Mouse (Mus musculus) limb, embryonic 11.5 days (tissue): ENCODE measurements around the gene Pheta2. TPM values are rescaled to one million over a fixed set of nuclear protein-coding genes. Genes with fewer than 3 reads are reported as not detected.

ENCODE experiments used
- ATAC-seq: fragments of 200-750 bp; cut with Nextera tagmentation; 2 replicates; pipeline ENCODE4 v1.8.0; 2017; ENCODE audit warnings: low read depth; ENCODE audit not compliant: insufficient number of reproducible peaks, low FRiP score, low TSS enrichment
- DNase-seq: peaks from one replicate; pipeline ENCODE4 v3.0.0-alpha.2; 2015; ENCODE audit warnings: low spot score
- H3K27ac ChIP-seq: fragments of 300-500 bp; sonication (generic); replicated peaks from 2 replicates; pipeline ENCODE4 v1.5.1; 2014; ENCODE audit warnings: low read depth, mild to moderate bottlenecking, low read length
- H3K27me3 ChIP-seq: fragments of 300-500 bp; sonication (generic); 2 replicates; pipeline ENCODE4 v1.6.1; 2014; ENCODE audit warnings: mild to moderate bottlenecking, low read length, mixed read lengths; ENCODE audit not compliant: control insufficient read depth, insufficient read depth
- H3K36me3 ChIP-seq: fragments of 300-500 bp; sonication (generic); 2 replicates; pipeline ENCODE4 v1.6.1; 2014; ENCODE audit warnings: mild to moderate bottlenecking, low read length, moderate library complexity, mixed read lengths; ENCODE audit not compliant: control insufficient read depth, insufficient read depth
- H3K4me1 ChIP-seq: fragments of 300-500 bp; sonication (generic); 2 replicates; pipeline ENCODE4 v1.6.1; 2014; ENCODE audit warnings: low read length, mixed read lengths; ENCODE audit not compliant: control insufficient read depth, insufficient read depth
- H3K4me2 ChIP-seq: fragments of 300-500 bp; sonication (generic); 2 replicates; pipeline ENCODE4 v1.6.1; 2014; ENCODE audit warnings: low read depth, mild to moderate bottlenecking, moderate library complexity; ENCODE audit not compliant: severe bottlenecking
- H3K4me3 ChIP-seq: fragments of 300-500 bp; sonication (generic); 2 replicates; pipeline ENCODE4 v1.5.1; 2014; ENCODE audit warnings: low read depth, low read length
- H3K9ac ChIP-seq: fragments of 300-500 bp; sonication (generic); 2 replicates; pipeline ENCODE4 v1.6.1; 2014; ENCODE audit warnings: mild to moderate bottlenecking, low read length
- H3K9me3 ChIP-seq: fragments of 300-500 bp; sonication (generic); 2 replicates; pipeline ENCODE4 v1.6.1; 2016; ENCODE audit warnings: low read length; ENCODE audit not compliant: control insufficient read depth
- WGBS: fragments of 180-500 bp; shearing (Covaris S2); extraction: QIAGEN DNeasy Blood & Tissue Kit; methylation state at CpG from one replicate; pipeline ENCODE4 v1.1.7; 2014; 5-methylcytosine and 5-hydroxymethylcytosine counted together
- polyA plus RNA-seq: library from polyadenylated mRNA; unstranded; fragments of >200 nt; fragmentation: Nextera tagmentation; extraction: Ambion mirVana; gene quantifications from 2 replicates; pipeline ENCODE4 v1.2.1, GENCODE M21; 2014

Gene Pheta2
- polyA plus RNA-seq, 1 experiment from 2014 or later = 6.0 TPM

- peak overlapping the region; percentile 35 for H3K4me3 ChIP-seq
- no peak for ATAC-seq
- H3K4me1 ChIP-seq = peaks cover 15% of the 10 kb centered on the region
- no peak for DNase-seq
- WGBS = 38% methylated on average over 21 of the region's 21 CpGs
- no peaks in the 10 kb centered on the region; the same call in 1 of the 2 replicates for H3K36me3 ChIP-seq
- no peaks in the 10 kb centered on the region for H3K9me3 ChIP-seq
- no peaks in the 10 kb centered on the region for H3K27me3 ChIP-seq
- H3K9ac ChIP-seq = peak overlapping the region; percentile 78
- H3K4me2 ChIP-seq = peak overlapping the region; percentile 75
- H3K27ac ChIP-seq = no peak overlapping the region
These were observed 1.8 kb downstream of the Pheta2 start for GRCm38 (mm10) chr15:82340414-82341035.

GRCm38 (mm10) chr15:82341036-82341501 is 2.3 kb downstream of the Pheta2 start:
- ATAC-seq = no peak
- Histone ChIP-seq H3K36me3 (no peaks in the 10 kb centered on the region), H3K4me2 (peak overlapping the region; percentile 75), H3K4me3 (peak overlapping the region; percentile 35), H3K9ac (peak overlapping the region; percentile 78), H3K9me3 (no peaks in the 10 kb centered on the region), H3K27ac (0 out of 2 replicates have a peak overlapping the region, but pooled peaks have one; percentile 8), H3K4me1 (peaks cover 15% of the 10 kb centered on the region), H3K27me3 (no peaks in the 10 kb centered on the region)
- 2% methylated on average over 40 of the region's 40 CpGs for WGBS
- peak; percentile 66 for DNase-seq

- Histone ChIP-seq H3K27ac (no peak overlapping the region), H3K9me3 (no peaks in the 10 kb centered on the region), H3K4me3 (peak overlapping the region; percentile 35; the same call in 1 of the 2 replicates), H3K4me2 (peak overlapping the region; percentile 75; the same call in 1 of the 2 replicates), H3K27me3 (no peaks in the 10 kb centered on the region), H3K4me1 (peaks cover 17% of the 10 kb centered on the region), H3K36me3 (no peaks in the 10 kb centered on the region), H3K9ac (peak overlapping the region; percentile 78)
- ATAC-seq = no peak
- no peak for DNase-seq
- WGBS = 70% methylated on average over 15 of the region's 15 CpGs
These were observed 3.2 kb downstream of the Pheta2 start for GRCm38 (mm10) chr15:82341675-82342542.

- Histone ChIP-seq H3K27me3 (no peaks in the 10 kb centered on the region), H3K4me1 (peaks cover 16% of the 10 kb centered on the region), H3K4me3 (no peak overlapping the region), H3K27ac (no peak overlapping the region), H3K9me3 (no peaks in the 10 kb centered on the region), H3K36me3 (no peaks in the 10 kb centered on the region), H3K9ac (no peak overlapping the region), H3K4me2 (no peak overlapping the region)
- ATAC-seq = no peak
- WGBS = 66% methylated on average over 5 of the region's 5 CpGs
- DNase-seq = no peak
These were observed 3.8 kb downstream of the Pheta2 start for GRCm38 (mm10) chr15:82342543-82342935.

- DNase-seq (no peak), ATAC-seq (no peak)
- Histone ChIP-seq H3K36me3 (peaks cover 4% of the 10 kb centered on the region; the same call in 1 of the 2 replicates), H3K27me3 (no peaks in the 10 kb centered on the region), H3K4me3 (no peak overlapping the region), H3K9me3 (no peaks in the 10 kb centered on the region), H3K4me1 (peaks cover 10% of the 10 kb centered on the region; the same call in 1 of the 2 replicates), H3K9ac (no peak overlapping the region), H3K4me2 (no peak overlapping the region), H3K27ac (no peak overlapping the region)
- 91% methylated on average over 27 of the region's 27 CpGs for WGBS
These were observed 4.9 kb downstream of the Pheta2 start for GRCm38 (mm10) chr15:82343368-82344287.

- WGBS = 90% methylated on average over 6 of the region's 6 CpGs
- ATAC-seq (no peak), DNase-seq (no peak)
- no peaks in the 10 kb centered on the region for H3K9me3 ChIP-seq
- peaks cover 14% of the 10 kb centered on the region; the same call in 1 of the 2 replicates for H3K36me3 ChIP-seq
- H3K4me1 ChIP-seq = peaks cover 10% of the 10 kb centered on the region; the same call in 1 of the 2 replicates
- H3K4me3 ChIP-seq = no peak overlapping the region
- H3K27me3 ChIP-seq = no peaks in the 10 kb centered on the region
- no peak overlapping the region for H3K27ac ChIP-seq
- no peak overlapping the region for H3K4me2 ChIP-seq
- H3K9ac ChIP-seq = no peak overlapping the region
These were observed 6.2 kb downstream of the Pheta2 start for GRCm38 (mm10) chr15:82344971-82345370.

- Histone ChIP-seq H3K4me1 (peaks cover 9% of the 10 kb centered on the region; the same call in 1 of the 2 replicates), H3K36me3 (peaks cover 14% of the 10 kb centered on the region; the same call in 1 of the 2 replicates), H3K27me3 (no peaks in the 10 kb centered on the region), H3K9ac (peak overlapping the region; percentile 73), H3K4me3 (peak overlapping the region; percentile 58), H3K9me3 (no peaks in the 10 kb centered on the region), H3K4me2 (peak overlapping the region; percentile 78), H3K27ac (no peak overlapping the region; the same call in 1 of the 2 replicates)
- ATAC-seq (peak; percentile 95), DNase-seq (peak; percentile 99)
- under 1% methylated on average over 51 of the region's 51 CpGs for WGBS
These were observed 7.2 kb downstream of the Pheta2 start for GRCm38 (mm10) chr15:82345820-82346470.
